25 mouse cellular contexts compared by ENCODE assay signal in genomic region chr5:115882165-115882564, GRCm38 (mm10). TPM values are rescaled to one million over a fixed set of nuclear protein-coding genes. Genes with fewer than 3 reads are reported as not detected.
DNase-seq lines count a peak whose midpoint lies in the region; ATAC-seq and TF ChIP-seq lines count a peak whose summit lies in the region.
"Had no signal": no experiment of that assay in that cellular context is flagged by ENCODE, and none has a peak within 500 bp of the region (broad histone marks: within the 10 kb centered on the region; RNA-seq: fewer than 3 reads in every experiment).

No protein-coding gene starts in this region.

- no peaks in the 10 kb centered on the region for H3K9me3 ChIP-seq in kidney, postnatal 0 days (replicated peaks; ENCODE audit: low read length)
- H3K9me3 ChIP-seq: embryonic facial prominence, embryonic 12.5 days; hindbrain, embryonic 10.5 days; midbrain, embryonic 15.5 days; neural tube, embryonic 15.5 days; stomach, embryonic 15.5 days had no signal

- H3K4me2 ChIP-seq in kidney, postnatal 0 days (ENCODE audit: low read length): no peak overlapping the region
- H3K4me2 ChIP-seq: embryonic facial prominence, embryonic 12.5 days; midbrain, embryonic 15.5 days; neural tube, embryonic 15.5 days; stomach, embryonic 15.5 days had no signal

- DNase-seq in adrenal gland, postnatal 14 days: peak; percentile 20
- no peak for DNase-seq in adrenal gland, postnatal 25 days
- DNase-seq in liver, adult 2 months (ENCODE audit: extremely low read depth, low read depth, low spot score): peak; percentile 12
- DNase-seq in liver: no peak
- DNase-seq in kidney, postnatal 0 days (ENCODE audit: low spot score): peak; percentile 6
- peak; percentile 35 to 48 for DNase-seq in kidney, postnatal 25 days
- DNase-seq in spleen, postnatal 4 days (ENCODE audit: low spot score in 2 of 2): no peak
- DNase-seq: cerebellum, adult 9-11 months; embryo, embryonic 11 days; gastrocnemius, postnatal 14 days; heart, postnatal 14 days; layer of hippocampus, postnatal 36 days; left cerebral cortex, postnatal 4 days; lung, adult 18-20 months; retina, postnatal 1 day; right cerebral cortex, postnatal 14 days had no signal

- H3K79me2 ChIP-seq in liver, adult 2 months (ENCODE audit: control insufficient read depth, insufficient read depth, low read length): no peaks in the 10 kb centered on the region

- no peak overlapping the region for H3K9ac ChIP-seq in liver, adult 2 months (ENCODE audit: low read depth, low read length)
- no peak overlapping the region for H3K9ac ChIP-seq in kidney, postnatal 0 days (ENCODE audit: low read depth, low read length)
- H3K9ac ChIP-seq: embryonic facial prominence, embryonic 12.5 days; midbrain, embryonic 15.5 days; neural tube, embryonic 15.5 days; stomach, embryonic 15.5 days had no signal

- H3K4me3 ChIP-seq in liver, adult 2 months (ENCODE audit: insufficient read depth, low read depth, low read length): no peak overlapping the region
- H3K4me3 ChIP-seq in kidney, postnatal 0 days (replicated peaks; ENCODE audit: low read depth, low read length): no peak overlapping the region
- H3K4me3 ChIP-seq: embryonic facial prominence, embryonic 12.5 days; hindbrain, embryonic 10.5 days; midbrain, embryonic 15.5 days; neural tube, embryonic 15.5 days; stomach, embryonic 15.5 days had no signal

- H3K27me3 ChIP-seq in liver, adult 2 months (ENCODE audit: control insufficient read depth, insufficient read depth, low read length): no peaks in the 10 kb centered on the region
- H3K27me3 ChIP-seq in kidney, postnatal 0 days (ENCODE audit: insufficient read depth, low read length): no peaks in the 10 kb centered on the region
- H3K27me3 ChIP-seq: embryonic facial prominence, embryonic 12.5 days; midbrain, embryonic 15.5 days; neural tube, embryonic 15.5 days; stomach, embryonic 15.5 days had no signal

- H3K27ac ChIP-seq in liver, adult 2 months (replicated peaks; ENCODE audit: insufficient read depth, low read depth, low read length): peak overlapping the region; percentile 11
- H3K27ac ChIP-seq in kidney, postnatal 0 days: no peak overlapping the region
- H3K27ac ChIP-seq: embryonic facial prominence, embryonic 12.5 days; hindbrain, embryonic 10.5 days; midbrain, embryonic 15.5 days; neural tube, embryonic 15.5 days; stomach, embryonic 15.5 days had no signal

- no peak for TF ChIP-seq CTCF in liver, adult 2 months (IDR thresholded peaks at IDR 0.05; ENCODE audit: low read depth, low read length)
- no peak for TF ChIP-seq CTCF in kidney, postnatal 0 days (IDR thresholded peaks at IDR 0.05; ENCODE audit: low read depth)

- H3K4me1 ChIP-seq in liver, adult 2 months (ENCODE audit: control insufficient read depth, insufficient read depth, low read length): 0 out of 2 replicates have a peak, but pooled peaks cover 2% of the 10 kb centered on the region
- no peaks in the 10 kb centered on the region for H3K4me1 ChIP-seq in kidney, postnatal 0 days (replicated peaks; ENCODE audit: insufficient read depth, low read length)
- H3K4me1 ChIP-seq: embryonic facial prominence, embryonic 12.5 days; hindbrain, embryonic 10.5 days; midbrain, embryonic 15.5 days; neural tube, embryonic 15.5 days; stomach, embryonic 15.5 days had no signal

- no peak for TF ChIP-seq POLR2A in liver, adult 2 months (IDR thresholded peaks at IDR 0.05; ENCODE audit: extremely low read depth, insufficient read depth, low read length)

- no peaks in the 10 kb centered on the region for H3K36me3 ChIP-seq in liver, adult 2 months (ENCODE audit: control insufficient read depth, insufficient read depth, low read length)
- H3K36me3 ChIP-seq in kidney, postnatal 0 days (ENCODE audit: insufficient read depth, low read length): peaks cover 6% of the 10 kb centered on the region; the same call in 1 of the 2 replicates
- H3K36me3 ChIP-seq: midbrain, embryonic 15.5 days; neural tube, embryonic 15.5 days had no signal

- 72% methylated on average over 9 of the region's 9 CpGs for WGBS in liver, adult 2 months
- WGBS in kidney, postnatal 0 days: 62% methylated on average over 9 of the region's 9 CpGs

- no peak for ATAC-seq in kidney, postnatal 0 days (replicated peaks; ENCODE audit: low FRiP score, low read depth)
- ATAC-seq: CD4-positive, CD25-positive, alpha-beta regulatory T cell, adult 4 months; forebrain, embryonic 14.5 days; hindbrain, embryonic 16.5 days; lung, postnatal 0 days; midbrain, embryonic 15.5 days had no signal

RNA-seq across cellular contexts. Expression of gene Cit, which starts 37.1 kb away (rescaled TPM):
- total RNA-seq in adrenal gland, postnatal 14 days (2021): 8.7 and 10.3 TPM in 2 replicates
- 8.4 and 10.1 TPM in 2 replicates for total RNA-seq in adrenal gland, postnatal 25 days (2021)
- 0.74 and 1.3 TPM in 2 replicates for total RNA-seq in liver, adult 2 months (2014; rRNA removed)
- 0.22 and 0.43 TPM in 2 replicates for polyA plus RNA-seq in liver, adult 2 months (2012; rRNA removed)
- 8.8 and 11.4 TPM in 2 replicates for polyA plus RNA-seq in kidney, postnatal 0 days (2015; fragmentation: Nextera tagmentation; extraction: Ambion mirVana)

Comparison
In these comparisons a context has a peak if more than half of its experiments do, and no peak if none do; other contexts are left out.
1. DNase-seq: peak in adrenal gland, postnatal 14 days (single experiment), liver, adult 2 months (single experiment), kidney, postnatal 0 days (single experiment) and kidney, postnatal 25 days (2 of 2); none in adrenal gland, postnatal 25 days (single experiment), liver (single experiment) and spleen, postnatal 4 days (0 of 2).